Mouse (Mus musculus): Measurements from ENCODE around the gene Sox5.

The Sox5 gene

DNA sequence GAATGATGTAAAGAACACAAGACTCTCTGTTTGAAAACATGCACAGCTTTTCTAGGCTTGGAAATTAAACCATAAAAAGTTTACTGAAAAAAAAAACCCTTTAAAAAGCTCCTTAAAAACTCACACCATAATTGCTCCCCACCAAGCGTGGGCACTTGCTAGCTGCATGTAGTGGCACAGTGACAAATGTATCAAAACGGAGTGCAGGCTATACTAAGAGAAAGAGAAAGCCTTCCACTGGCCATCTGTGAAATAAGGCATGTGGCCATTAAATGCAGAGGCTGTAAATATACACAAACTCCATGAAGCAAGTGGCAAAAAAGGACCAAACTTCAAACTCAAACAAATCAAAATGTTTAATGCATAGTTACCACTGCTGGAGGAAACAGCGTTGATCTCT, 927.7 kb downstream of the Sox5 start:
- DNase-seq (ENCODE audit: low spot score) = no peak

GRCm38 (mm10) chr6:143845761-143846160, 936.0 kb downstream of the Sox5 start:
- DNase-seq (ENCODE audit: low spot score) = no peak

- DNase-seq (ENCODE audit: low spot score) = no peak
These were observed 937.1 kb downstream of the Sox5 start for GRCm38 (mm10) chr6:143844701-143844970.

DNA sequence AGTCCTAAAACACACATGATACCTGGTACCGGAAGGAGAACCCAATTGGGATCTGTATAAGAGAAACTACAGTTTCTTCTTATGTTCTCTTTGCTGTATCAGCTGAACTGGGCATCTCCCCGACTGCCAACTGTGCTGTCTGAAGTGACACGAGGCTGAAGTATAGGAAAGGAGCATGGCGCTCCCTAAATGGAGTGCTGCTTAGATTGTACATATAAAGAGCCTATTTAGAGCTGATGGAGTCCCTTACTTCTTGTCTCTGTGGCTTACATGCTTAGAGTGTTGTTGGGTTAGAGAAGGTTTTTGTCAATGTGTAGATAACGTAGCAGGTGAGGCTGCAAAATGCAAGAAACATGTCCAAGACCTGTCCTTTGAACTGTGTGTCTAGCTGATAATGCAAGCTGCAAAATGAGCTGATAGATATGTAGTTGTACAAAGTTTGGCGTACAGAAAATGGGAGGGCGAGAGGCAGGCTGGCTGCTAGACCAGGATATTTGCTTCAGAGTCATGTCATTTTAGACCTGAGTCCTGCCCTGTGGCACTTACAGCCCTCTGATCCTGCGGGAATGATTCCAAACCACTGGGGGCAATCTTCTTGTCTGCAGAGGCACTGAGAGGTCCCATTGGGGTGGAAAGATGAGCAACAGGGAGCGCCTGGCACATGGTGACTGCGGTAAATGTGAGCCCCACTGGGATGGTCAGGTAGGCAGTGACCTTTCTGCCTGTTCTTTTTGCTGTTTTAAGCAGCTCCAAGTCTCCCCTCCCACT, 937.7 kb downstream of the Sox5 start:
- DNase-seq (ENCODE audit: low spot score) = no peak

DNA sequence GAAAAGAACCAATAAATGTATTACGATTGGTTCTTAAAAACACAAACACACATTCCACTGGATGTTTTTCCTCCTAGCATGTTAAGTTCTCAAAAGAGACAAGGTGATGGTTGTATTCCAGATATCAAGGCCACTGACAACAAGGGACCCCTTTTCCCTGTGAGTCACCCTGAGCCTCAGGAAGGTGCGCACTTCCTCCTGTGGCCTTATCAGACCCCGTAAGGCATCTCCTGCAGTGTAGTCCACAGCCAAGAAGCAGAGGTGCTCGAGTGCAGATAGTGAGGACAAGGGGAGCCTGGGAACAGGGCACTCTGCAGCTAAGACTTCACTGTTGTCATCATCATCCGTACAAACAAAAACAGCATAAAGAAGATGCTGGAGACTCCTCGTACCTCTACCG, 939.8 kb downstream of the Sox5 start:
- no peak for DNase-seq (ENCODE audit: low spot score)

DNA sequence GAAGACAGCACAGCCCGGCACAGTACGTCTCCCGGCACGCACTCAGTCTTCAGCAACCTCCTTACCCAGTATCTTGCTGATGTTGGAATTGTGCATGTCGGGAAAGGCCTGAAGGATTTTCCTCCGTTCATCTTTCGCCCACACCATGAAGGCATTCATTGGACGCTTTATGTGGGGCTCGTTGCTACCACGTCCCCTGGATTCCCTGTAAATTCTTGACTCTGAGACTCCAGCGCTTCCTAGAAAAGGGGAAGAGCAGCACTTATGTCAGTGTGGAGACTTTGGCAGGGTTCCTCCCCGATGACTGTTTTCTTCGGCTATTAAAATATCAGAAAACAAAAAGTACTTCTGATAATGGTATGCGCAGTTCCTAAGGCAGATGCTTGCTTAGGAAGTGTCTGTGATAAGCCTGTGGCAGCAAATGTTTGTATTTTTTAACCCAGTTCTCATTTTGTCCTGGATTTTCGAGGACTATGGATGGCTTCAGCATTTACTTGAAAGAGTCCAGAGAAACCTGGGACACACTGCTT, 940.6 kb downstream of the Sox5 start:
- DNase-seq (ENCODE audit: low spot score) = no peak

- no peak for DNase-seq (ENCODE audit: low spot score)
These were observed 943.2 kb downstream of the Sox5 start for GRCm38 (mm10) chr6:143838384-143839076.

DNA sequence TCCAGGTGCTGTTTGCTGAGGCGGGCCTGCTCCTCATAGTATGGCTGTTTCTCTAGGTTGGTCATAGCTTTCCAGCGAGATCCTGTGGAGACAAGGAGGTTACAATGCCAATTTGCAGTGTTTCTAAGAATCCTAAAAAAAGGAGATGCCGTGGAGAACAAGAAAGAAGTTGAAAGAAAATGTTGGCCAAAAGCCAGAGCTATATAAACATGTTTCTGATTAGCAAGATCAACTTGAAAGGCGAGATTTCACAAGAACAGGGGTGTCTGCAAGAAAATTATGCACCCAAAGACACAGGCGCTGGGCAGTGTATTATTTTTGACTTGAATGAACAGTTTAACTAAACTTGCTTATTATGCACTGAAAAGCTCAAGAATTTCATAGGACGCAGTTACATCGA, 946.4 kb downstream of the Sox5 start:
- no peak for DNase-seq (ENCODE audit: low spot score)

GRCm38 (mm10) chr6:143833986-143834385, 947.8 kb downstream of the Sox5 start:
- DNase-seq (ENCODE audit: low spot score) = no peak

DNA sequence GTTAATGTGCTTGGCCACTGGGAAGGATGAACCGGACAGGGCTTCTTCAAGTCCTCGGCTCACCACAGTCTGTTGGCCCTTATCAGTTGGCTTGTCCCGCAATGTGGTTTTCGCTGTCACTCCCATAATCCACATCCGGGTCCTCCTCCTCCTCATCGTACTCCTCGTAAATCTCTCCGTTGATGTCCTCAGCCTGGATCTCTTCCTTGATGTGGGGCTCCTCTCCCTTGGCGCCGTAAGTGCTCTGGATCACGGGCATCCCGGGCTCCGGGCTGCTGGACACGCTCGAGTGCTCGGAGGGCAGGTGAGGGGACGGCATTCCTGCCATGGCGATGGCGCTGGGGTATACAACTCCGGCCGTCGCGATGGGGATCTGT, 948.6 kb downstream of the Sox5 start:
- peak; percentile 9 for DNase-seq (ENCODE audit: low spot score)

- DNase-seq (ENCODE audit: low spot score) = no peak
These were observed 949.1 kb downstream of the Sox5 start for GRCm38 (mm10) chr6:143832483-143833181.

GRCm38 (mm10) chr6:143831246-143831645, 950.5 kb downstream of the Sox5 start:
- no peak for DNase-seq (ENCODE audit: low spot score)

DNA sequence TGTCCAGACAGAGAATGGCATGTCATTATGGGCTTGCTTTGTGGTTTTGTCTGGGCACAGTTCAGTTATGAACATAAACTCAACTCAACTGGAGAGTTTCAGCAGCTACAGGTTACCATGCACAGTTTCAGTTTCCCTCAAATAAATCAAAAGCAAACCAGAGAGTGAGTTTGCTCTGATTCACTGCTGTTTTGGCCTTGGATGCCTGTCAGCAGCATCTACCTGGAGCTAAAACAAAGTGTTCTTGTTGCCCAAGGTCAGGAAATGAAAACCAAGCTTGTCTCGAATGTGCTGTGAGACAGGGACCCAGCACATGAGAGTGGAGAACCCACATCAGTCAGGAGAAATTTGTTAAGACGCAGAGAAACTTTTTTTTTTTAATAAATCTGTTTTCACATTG, 951.6 kb downstream of the Sox5 start:
- no peak for DNase-seq (ENCODE audit: low spot score)

DNA sequence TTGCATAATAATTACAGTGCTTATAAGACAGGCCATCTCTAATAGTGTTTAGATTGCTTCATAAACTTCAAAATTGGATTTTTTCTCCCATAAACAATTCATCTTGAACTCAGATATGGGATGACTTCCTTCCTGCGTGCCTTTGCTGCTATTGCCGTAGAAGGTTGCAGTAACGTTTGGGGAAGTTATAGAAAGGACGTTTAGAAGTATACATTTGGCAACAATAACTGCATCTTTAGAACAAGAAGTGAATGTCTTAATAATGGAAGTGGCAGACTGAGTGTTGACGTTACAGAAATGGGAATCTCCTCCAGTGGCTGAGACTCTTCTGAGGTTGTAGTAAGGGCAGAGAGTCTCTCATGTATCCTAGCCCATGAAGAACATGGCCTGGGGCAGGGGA, 955.0 kb downstream of the Sox5 start:
- no peak for DNase-seq (ENCODE audit: low spot score)

DNA sequence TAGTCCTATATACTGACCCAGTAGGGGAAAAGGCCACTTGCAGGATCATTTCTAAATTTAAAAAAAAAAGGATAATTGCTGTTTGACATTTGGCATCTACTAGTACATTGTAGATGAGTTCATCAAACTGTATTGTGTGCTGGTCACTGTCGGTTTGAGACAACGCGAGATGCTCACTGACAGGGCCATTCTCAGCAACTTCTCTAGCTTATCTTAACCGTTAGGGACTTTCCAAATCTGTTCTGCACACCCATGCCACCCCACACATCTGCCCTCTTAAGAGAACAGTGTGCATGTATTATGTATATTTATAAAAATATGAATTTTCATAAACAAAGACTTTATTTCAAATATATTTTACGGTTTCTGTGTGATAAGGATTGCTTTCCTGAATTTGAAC, 955.8 kb downstream of the Sox5 start:
- DNase-seq (ENCODE audit: low spot score) = no peak

- no peak for DNase-seq (ENCODE audit: low spot score)
These were observed 956.7 kb downstream of the Sox5 start for GRCm38 (mm10) chr6:143825086-143825485.

- DNase-seq (ENCODE audit: low spot score) = no peak
These were observed 993.3 kb downstream of the Sox5 start for GRCm38 (mm10) chr6:143788446-143788845.

DNA sequence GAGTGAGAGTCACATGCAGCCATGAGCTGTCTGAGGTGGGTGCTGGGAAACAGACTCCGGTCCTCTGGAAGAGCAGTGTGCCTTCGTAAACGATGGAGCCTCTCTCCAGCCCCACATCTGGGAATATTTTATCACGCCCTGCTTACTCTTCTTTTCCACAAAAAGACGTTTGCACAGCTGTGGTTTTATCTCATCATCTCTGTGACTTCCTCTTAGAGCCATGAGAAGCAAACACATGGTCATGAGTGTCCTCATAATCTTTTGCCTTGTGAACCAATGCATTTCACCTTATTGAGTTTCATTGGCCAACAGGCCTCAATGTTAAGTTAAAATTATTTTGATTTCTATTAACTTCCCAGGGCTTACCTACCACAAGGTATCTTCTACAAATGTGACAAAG, 994.4 kb downstream of the Sox5 start:
- DNase-seq (ENCODE audit: low spot score) = no peak

- DNase-seq (ENCODE audit: low spot score) = no peak
These were observed 996.1 kb downstream of the Sox5 start for GRCm38 (mm10) chr6:143785685-143786084.

All from spleen, adult 12 weeks (tissue).